Mouse (Mus musculus) urinary bladder, adult 18-20 months (tissue): ENCODE measurements around the gene Rps26.
"Not testable (repeated sequence)": the region's sequence is repeated elsewhere in the genome, so short reads cannot be mapped to it uniquely, and the experiment has no call there.

Source experiments
- DNase-seq, 2 experiments: peaks; one replicate each; pipeline ENCODE4 v3.0.0; 2022; ENCODE audit warnings: low spot score in 2 of 2, mixed read lengths in 2 of 2

Gene Rps26

DNA sequence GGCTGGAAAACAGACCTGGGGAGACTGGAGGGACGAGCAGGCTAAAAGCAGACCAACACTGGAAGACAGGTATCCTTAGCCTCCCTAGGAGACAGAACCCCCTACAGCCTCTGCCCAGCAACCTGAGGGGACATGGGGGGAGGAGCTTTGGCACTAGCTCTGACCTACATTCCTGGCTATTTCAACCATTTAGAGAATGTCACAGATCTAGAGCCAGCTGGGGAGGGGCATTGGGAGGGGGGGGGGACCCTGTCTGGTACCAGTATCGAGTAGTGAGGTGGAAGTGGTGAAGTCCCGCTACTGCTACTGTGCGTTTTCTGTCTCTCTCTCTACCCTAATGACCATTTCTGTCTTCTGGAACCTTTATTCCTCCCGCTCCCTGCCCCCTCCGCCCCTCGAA, 15.3 kb upstream of the Rps26 start:
- DNase-seq: no peak

DNA sequence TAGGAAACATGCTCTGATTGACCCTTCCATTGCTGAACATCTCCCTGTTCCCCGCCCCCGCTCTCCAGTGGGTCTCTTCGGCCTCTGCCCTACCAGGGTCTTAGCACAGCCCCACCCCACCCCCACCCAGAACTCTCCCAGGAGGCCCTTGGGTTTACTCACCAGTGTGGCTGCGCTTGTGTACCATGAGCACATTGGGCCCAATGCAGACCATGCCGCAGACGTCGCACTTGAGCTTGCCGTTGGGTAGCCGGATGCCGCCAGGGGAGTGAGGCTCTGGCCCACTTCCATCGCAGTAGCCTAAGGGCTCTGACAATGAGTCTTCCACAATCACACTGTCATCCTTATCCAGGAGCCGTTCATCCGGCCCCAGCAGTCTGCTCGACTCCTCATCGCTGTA, 14.3 kb upstream of the Rps26 start:
- DNase-seq: no peak

DNA sequence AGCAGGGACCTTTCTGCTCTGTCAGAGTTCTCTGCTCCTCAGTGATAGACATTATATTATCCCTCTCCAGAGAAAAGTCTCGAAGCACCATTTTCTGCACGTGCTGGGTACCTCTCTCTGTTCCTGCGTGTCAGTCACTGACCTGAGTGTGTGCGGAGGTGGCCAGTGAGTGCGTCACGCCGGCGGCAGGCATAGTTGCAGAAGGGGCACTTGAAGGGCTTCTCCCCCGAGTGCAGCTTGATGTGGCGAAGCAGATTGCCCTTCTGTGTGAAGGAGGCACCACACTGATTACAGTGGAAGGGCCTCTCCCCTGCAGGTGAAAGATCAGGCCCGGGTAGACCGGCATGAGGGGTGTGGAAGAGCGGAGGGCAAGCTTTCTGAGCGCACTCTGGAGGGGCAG, 13.5 kb upstream of the Rps26 start:
- DNase-seq: no peak

DNA sequence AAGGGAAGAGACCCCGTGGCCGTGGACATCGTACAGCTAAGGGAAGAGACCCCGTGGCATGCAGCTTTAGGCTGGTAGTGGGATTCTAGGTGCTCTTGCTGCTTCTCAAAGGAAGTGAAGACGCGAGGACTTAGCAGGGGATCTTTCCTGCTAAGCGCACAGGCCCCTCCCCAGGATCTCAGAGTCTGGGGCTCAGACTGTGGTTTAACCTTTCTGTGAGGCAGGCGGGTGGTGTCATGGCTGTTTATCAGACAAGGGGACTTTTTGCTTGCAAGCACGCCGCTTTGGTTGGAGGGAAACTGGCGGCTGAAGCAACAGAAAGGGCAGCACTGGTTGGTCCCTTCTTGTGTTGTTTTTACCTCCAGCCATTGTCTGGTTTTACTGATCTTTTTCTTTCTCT, 10.5 kb upstream of the Rps26 start:
- DNase-seq: no peak

DNA sequence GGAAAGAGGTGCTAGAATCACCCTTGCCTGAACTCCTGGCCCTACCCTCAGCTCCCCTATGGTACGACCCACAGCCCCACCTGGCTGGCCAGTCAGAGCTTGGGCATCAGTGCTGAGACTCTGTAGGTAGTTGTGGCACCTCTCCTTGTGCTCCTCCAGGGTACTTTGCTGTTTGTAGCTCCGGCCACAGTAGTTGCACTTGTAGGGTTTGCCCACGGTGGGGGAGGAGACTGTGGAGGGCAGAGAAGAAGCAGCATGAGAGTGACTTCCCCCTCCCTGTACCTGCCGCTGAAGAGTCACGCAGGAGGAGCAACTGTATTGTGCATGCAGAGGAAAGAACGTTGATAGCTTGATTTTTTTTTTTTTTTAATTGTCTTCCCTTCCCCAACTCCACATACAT, 10.0 kb upstream of the Rps26 start:
- DNase-seq: no peak

DNA sequence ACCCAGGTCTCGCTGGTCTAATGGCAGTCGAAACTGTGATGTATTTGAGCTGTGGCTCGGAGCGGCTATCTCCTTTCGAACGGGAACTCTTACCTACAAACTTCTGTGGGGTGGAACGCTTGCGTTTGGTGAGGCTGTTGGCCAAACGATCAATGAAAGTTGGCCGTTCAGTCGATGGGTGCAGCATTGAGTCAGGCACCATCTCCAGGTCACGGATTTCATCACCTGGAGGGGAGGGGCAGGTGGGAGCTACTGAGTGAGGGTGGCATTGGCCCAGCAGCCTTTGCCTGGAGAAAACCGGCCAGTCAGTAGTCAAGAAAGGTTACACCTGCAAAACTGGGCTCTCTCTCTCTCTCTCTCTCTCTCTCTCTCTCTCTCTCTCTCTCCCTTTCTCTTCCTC, 9.2 kb upstream of the Rps26 start:
- DNase-seq: no peak

DNA sequence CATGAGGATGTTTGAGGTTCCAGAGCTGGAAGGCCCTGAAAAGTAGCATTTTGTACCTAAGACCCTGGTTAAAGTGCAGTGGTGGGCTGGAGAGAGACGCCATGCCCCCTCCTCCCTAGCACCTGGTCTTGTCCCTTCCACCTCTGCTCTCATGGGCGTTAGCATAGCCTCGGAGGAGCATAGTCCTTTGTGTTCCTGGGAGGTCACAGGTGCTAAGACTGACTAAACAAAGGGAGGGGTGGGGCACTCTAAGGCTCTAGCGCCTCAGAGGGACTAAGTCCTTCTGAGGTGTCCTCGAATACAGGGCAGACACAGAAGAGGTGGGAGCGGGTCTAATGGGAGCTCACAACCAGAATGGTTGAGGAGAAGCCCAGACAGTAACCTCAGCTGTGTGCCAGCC, 5.0 kb upstream of the Rps26 start:
- DNase-seq: no peak

DNA sequence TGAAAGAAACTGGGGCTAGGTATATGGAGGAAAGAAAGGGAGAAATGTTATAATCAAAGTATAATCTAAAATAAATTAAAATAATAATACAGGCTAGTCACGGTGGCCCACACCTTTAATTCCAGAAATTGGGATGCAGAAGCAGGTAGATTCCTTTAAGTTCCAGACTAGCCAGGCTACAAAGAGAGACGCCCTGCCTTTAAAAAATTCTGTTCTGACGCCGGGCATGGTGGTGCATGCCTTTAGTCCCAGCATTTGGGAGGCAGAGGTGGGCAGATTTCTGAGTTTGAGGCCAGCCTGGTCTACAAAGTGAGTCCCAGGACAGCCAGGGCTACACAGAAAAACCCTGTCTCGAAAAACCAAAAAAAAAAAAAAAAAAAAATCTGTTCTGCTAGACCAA, 3.8 kb upstream of the Rps26 start:
- DNase-seq: not testable (repeated sequence)

DNA sequence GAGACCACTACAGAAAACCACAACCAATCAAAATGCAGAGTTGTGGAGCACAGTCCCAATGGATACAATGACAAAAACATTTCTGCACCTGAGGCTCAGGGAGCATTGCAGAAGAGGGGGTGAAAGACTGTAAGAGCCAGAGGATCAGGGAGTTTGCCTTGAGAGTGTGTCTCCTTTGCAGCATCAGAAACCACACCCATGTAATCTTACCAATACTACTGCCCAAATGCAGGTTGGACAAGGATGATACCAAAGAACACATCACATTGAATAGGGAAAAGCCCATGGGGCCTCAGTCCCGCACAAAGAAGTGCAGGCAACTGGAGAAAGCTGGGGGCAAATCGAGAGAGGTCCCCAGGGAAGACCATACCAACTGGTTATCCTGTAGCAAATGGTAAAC, 3.2 kb upstream of the Rps26 start:
- no peak for DNase-seq

DNA sequence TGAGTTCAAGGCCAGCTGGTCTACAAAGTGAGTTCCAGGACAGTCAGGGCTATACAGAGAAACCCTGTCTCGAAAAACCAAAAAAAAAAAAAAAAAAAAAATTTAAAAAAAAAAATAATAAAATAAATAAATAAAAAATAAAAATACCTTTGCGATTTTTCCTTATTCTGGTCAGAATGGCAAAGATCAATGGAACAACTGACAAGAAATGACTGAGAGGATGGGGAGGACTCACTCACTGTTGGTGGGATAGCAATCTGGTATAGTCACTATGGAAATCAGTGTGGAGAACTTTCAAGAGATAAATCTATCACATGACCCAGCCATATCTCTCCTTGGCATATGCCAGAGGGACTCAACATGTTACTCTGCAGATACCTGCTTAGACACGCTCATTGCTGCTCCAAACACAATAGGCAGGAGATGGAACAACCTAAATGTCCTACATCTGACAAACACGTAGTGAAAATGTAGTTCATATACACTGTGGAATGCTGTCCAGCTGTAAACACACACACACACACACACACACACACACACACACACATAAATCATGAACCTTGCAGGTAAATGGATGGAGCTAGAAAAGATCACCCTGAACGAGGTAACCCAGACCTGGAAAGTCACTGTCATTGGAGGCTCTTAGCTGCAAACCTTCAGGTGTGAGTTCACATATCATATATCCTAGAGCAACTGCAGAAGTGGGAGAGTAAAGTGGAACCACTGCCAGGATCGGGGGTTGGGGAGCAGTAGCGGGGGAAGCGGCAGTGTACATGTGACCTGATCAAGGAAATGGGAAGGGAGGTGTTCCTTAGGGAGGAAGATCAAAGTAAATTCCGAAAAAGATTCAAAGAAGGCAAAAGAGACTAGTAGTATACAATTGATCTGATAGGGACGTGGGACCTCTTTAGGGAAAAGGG, 1.1 kb upstream of the Rps26 start:
- no peak for DNase-seq

DNA sequence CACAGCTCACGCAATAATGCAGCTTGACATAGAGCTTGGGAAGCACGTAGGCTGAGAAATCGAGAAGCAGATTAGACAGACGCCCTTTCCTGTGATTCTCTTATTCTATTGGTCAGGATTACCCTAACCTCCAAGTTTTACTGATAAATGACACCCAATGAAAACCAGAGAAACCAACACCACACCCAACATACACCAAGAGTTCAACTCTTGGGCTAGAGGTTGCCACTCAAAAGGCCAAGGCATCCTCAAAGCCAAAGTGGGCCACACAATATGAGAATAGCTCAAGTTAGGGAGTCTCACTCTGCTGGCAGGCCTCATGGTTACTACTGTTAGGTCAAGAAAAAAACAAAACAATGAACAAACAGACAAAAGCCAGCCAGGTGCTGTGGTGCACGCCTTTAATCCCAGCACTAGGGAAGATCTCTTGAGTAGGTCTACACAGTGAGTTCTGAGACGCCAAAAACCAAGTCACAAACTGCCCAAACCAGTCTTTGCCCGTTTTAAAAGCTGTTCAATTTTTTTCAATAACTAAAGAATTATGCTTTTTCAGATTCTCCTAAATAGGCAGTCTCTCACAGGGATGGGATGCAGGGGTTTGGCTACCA, 1.2 kb downstream of the Rps26 start:
- no peak for DNase-seq

DNA sequence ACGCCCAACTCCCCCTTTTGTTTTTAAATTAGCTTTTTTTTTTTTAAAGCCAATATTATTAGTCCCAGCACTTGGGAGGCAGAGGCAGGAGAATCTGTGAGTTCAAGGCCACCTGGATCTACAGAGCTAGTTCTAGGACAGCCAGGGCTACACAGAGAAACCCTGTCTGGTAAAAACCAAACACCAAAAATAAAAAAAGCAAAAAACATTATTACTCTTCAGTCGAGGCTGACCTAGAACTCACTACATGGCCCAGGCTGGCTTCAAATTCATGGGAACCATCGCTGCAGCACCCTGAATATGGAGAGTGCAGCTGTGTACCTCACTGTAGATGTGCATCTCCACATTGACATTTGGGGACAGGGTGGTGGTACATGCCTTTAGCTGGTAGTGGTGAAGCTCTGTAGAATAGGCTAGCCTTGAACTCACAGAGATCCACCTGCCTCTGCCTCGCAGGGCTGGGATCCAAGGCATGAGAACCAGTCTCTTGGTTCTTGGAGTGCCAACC, 3.4 kb downstream of the Rps26 start:
- not testable (repeated sequence) for DNase-seq

DNA sequence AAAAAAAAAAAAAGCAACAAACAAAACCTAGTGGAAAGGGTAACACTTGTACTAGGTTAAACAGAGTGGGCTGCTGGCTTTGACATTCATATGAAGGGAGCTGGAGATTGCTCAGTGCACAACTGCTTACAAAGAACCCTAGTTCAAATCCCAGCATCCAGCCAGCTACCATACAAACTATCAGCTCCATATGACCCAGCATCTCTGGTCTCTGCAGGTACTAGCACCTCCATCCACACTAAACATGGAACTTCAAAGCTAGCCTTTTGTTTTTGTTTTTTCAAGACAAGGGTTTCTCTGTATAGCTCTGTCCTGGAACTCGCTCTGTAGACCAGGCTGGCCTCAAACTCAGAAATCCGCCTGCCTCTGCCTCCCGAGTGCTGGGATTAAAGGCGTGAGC, 3.8 kb downstream of the Rps26 start:
- no peak for DNase-seq

DNA sequence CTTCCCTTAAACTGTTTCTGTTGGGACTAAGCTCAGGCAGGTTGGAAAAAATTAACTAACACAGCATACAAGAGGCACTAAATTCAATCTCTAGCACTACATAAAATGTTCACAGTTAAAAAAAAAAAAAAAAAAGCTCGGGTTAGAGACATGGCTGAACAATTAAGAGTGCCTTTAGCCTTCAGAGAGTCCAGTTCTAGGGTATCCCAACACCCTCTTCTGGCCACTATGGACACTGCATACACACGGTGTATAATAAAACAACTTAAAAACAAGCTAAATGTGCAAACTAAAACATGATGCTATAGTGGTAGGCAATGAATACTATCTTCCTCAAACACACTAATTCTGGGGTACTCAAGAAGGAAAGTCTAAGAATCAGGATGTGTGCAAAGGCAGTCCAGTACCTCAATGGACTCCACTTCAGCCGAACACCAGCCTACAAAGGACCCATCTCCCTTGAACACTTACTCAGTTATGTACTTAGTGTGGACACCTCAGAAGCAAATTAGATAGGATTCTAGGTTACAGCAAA, 4.5 kb downstream of the Rps26 start:
- no peak for DNase-seq

DNA sequence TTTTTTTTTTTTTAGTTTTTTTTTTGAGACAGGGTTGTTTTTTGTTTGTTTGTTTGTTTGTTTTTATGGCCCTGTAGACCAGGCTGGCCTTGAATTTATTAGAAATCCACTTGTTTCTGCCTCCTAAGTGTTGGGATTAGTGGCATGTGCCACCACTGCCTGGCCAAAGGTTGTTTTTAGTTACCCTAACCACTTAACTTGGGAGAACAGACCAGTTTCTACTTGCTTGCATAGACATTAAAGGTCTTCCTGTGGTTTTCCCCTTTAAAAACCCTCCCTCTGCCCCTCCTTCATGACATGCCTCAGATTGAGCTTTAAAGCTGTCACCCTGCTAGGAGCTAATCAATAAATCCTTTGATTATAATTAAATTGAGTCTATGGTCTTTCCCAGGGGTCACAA, 6.3 kb downstream of the Rps26 start:
- DNase-seq: no peak

DNA sequence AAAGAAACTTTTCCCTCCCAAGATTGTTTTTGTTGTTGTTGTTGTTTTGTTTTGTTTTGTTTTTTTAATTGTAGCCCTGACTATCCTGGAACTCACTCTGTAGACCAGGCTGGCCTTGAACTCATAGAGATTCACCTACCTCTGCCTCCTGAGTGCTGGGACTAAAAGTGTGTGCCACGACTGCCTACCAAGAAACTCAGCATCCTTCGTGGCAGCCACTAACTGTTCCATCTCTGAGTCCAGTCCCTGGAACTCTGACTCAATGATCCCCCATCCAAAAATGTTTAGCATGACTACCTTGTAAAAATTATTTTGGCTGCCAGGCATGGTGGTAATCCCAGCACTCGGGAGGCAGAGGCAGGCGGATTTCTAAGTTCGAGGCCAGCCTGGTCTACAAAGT, 7.4 kb downstream of the Rps26 start:
- DNase-seq: not testable (repeated sequence)

DNA sequence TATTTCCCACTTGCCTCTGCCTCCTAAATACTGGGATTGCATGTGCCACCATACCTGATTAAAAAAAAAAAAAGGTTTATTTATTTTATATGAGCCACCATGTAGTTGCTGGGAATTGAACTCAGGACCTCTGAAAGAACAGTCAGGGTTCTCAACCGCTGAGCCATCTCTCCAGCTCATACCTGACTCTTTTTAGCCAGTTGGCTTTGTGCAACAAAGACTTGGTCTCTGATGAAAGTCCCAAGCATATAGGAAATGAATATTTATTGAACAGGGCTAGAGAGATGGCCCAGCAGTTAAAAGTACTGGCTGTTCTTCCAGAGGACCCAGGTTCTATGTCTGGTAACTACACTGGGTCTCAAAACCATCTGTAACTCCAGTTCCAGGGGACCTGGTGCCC, 8.0 kb downstream of the Rps26 start:
- DNase-seq: no peak

DNA sequence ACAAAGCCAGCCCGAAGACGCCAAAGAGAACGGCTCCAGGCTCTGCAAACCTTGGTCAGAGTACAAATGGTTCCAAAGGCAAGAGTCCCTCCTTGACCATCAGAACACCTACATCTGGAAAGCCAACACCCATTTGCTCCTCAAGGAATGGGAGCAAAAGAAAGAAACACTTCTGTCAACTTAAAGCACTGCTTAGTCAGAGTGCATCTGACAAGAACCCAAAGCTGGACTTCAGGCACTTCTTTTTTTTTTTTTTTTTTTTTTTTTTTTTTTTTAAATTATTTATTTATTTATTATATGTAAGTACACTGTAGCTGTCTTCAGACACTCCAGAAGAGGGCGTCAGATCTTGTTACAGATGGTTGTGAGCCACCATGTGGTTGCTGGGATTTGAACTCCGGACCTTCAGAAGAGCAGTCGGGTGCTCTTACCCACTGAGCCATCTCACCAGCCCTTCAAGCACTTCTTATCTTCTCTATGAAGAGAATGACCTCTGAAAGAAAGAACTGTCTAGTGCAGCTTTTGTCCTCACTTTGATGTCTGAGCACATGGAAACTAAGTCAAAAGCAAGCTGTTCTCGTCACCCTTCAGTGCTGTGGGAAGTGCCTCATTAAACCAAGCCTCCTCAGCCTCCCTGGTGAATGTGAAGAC, 10.6 kb downstream of the Rps26 start:
- DNase-seq: not testable (repeated sequence)

DNA sequence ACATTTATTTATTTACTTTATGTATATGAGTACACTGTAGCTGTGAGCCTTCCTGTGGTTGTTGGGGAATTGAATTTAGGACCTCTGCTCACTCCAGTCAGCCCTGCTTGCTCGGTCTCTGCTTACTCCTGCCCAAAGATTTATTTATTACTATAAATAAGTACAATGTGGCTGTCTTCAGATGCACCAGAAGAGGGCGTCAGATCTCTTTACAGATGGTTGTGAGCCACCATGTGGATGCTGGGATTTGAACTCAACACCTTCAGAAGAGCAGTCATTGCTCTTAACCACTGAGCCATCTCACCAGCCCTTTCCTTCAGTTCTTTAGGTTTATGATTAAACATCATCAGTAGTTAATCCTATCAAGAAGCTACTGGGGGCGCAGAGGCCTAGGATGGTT, 11.6 kb downstream of the Rps26 start:
- no peak for DNase-seq

DNA sequence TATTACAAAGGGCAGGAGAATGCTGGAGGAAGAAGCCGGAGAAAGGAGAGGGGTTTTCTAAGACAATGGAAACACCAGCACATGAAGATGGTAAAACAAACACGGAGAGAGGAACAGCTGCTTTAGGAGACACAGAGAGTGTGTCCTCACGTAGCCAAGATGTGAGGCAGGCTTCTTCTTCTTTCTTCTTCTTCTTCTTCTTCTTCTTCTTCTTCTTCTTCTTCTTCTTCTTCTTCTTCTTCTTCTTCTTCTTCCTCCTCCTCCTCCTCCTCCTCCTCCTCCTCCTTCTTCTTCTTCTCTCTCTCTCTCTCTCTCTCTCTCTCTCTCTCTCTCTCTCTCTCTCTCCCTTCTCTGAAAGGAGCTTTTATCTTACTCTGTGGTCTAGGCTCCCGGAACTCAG, 12.7 kb downstream of the Rps26 start:
- DNase-seq: not testable (repeated sequence)

DNA sequence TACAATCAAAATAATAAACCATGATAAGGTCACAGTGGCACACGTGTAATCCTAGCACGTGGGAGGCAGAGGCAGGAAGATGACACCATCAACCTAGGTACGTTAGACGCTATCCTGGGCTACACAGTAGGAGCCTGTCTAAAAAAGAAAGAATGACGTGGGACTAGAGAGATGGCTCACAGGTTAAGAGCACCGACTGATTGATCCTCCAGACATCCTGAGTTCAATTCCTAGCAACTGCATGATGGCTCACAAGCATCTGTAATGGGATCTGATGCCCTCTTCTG, 13.4 kb downstream of the Rps26 start:
- no peak for DNase-seq

DNA sequence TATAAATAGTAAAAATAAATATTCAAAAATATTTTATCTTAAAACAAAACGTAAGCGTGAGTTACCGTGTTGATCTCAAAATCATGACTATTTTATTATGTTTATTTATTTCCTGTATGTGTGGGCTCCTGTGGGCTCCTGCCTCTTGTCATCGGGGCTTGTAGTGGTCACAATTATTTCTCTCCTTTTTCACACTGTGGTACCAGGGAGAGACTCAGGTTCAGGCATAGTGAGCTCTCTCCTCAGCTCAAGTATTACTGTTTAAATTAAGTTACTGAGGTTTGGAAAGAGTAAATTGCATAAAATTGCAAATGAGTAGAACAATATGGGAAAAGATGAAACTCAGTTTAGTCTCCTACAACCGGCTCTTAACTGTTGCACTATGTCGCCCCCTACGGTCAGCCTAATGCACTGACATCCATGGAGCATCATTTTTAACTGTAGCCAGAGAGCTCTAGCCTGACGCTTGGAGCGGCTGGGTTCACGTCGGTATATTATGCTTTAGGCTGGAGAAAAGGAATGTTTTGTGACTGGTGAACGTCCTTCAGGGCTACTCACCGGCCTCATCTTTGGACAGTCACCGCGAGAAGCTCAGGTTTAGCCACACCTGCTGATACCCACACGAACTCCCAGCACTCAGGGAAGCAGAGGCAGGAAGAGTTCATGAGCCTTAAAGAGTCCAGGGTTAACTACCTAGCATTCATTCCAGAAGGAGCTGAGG, 14.0 kb downstream of the Rps26 start:
- DNase-seq: peak; percentile 46 to 56
